Mouse (Mus musculus) midbrain, postnatal 0 days (tissue): ENCODE results near the gene Stard5. TPM values are rescaled to one million over a fixed set of nuclear protein-coding genes. Genes with fewer than 3 reads are reported as not detected.

ENCODE experiments used
- ATAC-seq: fragments of 200-750 bp; cut with Nextera tagmentation; 2 replicates; pipeline ENCODE4 v1.8.0; 2017; ENCODE audit warnings: moderate number of reproducible peaks, mild to moderate bottlenecking, moderate TSS enrichment, moderate library complexity; ENCODE audit not compliant: low FRiP score
- DNase-seq: peaks from one replicate; pipeline ENCODE4 v3.0.0-alpha.2; 2015; ENCODE audit warnings: low spot score
- H3K27ac ChIP-seq: fragments of 300-500 bp; sonication (generic); 2 replicates; pipeline ENCODE4 v1.5.1; 2014; ENCODE audit warnings: low read depth, mild to moderate bottlenecking, low read length, mixed read lengths
- H3K27me3 ChIP-seq: fragments of 300-500 bp; sonication (generic); 2 replicates; pipeline ENCODE4 v1.6.1; 2014; ENCODE audit warnings: low read length, control low read depth, mixed read lengths; ENCODE audit not compliant: insufficient read depth
- H3K36me3 ChIP-seq: fragments of 300-500 bp; sonication (generic); 2 replicates; pipeline ENCODE4 v1.6.1; 2014; ENCODE audit warnings: low read length, control low read depth, mixed read lengths; ENCODE audit not compliant: insufficient read depth
- H3K4me1 ChIP-seq: fragments of 300-500 bp; sonication (generic); 2 replicates; pipeline ENCODE4 v1.6.1; 2014; ENCODE audit warnings: mild to moderate bottlenecking, control low read depth, antibody characterized with exemption, low read length, mixed read lengths; ENCODE audit not compliant: insufficient read depth
- H3K4me2 ChIP-seq: fragments of 300-500 bp; sonication (generic); 2 replicates; pipeline ENCODE4 v1.6.1; 2014; ENCODE audit warnings: low read depth, mild to moderate bottlenecking, low read length, mixed read lengths; ENCODE audit not compliant: poor library complexity, severe bottlenecking
- H3K4me3 ChIP-seq: fragments of 300-500 bp; sonication (generic); 2 replicates; pipeline ENCODE4 v1.5.1; 2014; ENCODE audit warnings: low read depth, mild to moderate bottlenecking, low read length, moderate library complexity
- H3K9ac ChIP-seq: fragments of 300-500 bp; sonication (generic); replicated peaks from 2 replicates; pipeline ENCODE4 v1.6.1; 2014; ENCODE audit warnings: mild to moderate bottlenecking, low read length, moderate library complexity, mixed read lengths; ENCODE audit not compliant: poor library complexity, severe bottlenecking
- H3K9me3 ChIP-seq: fragments of 300-500 bp; sonication (generic); 2 replicates; pipeline ENCODE4 v1.6.1; 2016; ENCODE audit warnings: low read length, control low read depth
- CTCF ChIP-seq: IDR thresholded peaks from 2 replicates; pipeline ENCODE4 v1.5.1; 2016; ENCODE audit warnings: antibody characterized with exemption, mild to moderate bottlenecking
- WGBS: fragments of 180-500 bp; shearing (Covaris S2); extraction: QIAGEN DNeasy Blood & Tissue Kit; methylation state at CpG from one replicate; pipeline ENCODE4 v1.1.7; 2014; 5-methylcytosine and 5-hydroxymethylcytosine counted together
- polyA plus RNA-seq: library from polyadenylated mRNA; unstranded; fragments of >200 nt; fragmentation: Nextera tagmentation; extraction: Ambion mirVana; gene quantifications from 2 replicates; pipeline ENCODE4 v1.2.1, GENCODE M21; 2015
- total RNA-seq: library from RNA; depleted of rRNA; stranded (reverse); fragments of >200 nt; gene quantifications from 2 replicates; pipeline ENCODE4 v1.2.3, GENCODE M21; 2014

The Stard5 gene
- total and polyA plus RNA-seq, 2 experiments from 2014 or later = 4.3 to 6.8 TPM

GRCm38 (mm10) chr7:83599913-83600286, 31.9 kb upstream of the Stard5 start:
- H3K36me3 ChIP-seq = no peaks in the 10 kb centered on the region
- WGBS = 62% methylated on average over 8 of the region's 8 CpGs
- no peaks in the 10 kb centered on the region for H3K9me3 ChIP-seq
- H3K9ac ChIP-seq = no peak overlapping the region
- H3K27me3 ChIP-seq = 0 out of 2 replicates have a peak, but pooled peaks cover 3% of the 10 kb centered on the region
- no peak overlapping the region for H3K4me3 ChIP-seq
- no peak for DNase-seq
- no peaks in the 10 kb centered on the region for H3K4me1 ChIP-seq
- TF ChIP-seq CTCF = peak; percentile 58
- no peak for ATAC-seq
- no peak overlapping the region for H3K27ac ChIP-seq
- no peak overlapping the region for H3K4me2 ChIP-seq

GRCm38 (mm10) chr7:83604180-83604944, 27.4 kb upstream of the Stard5 start:
- Histone ChIP-seq H3K9ac (no peak overlapping the region), H3K4me1 (no peaks in the 10 kb centered on the region), H3K27ac (no peak overlapping the region), H3K4me2 (no peak overlapping the region), H3K36me3 (no peaks in the 10 kb centered on the region), H3K9me3 (no peaks in the 10 kb centered on the region), H3K27me3 (0 out of 2 replicates have a peak, but pooled peaks cover under 1% of the 10 kb centered on the region), H3K4me3 (no peak overlapping the region)
- 91% methylated on average over 7 of the region's 7 CpGs for WGBS
- no peak for TF ChIP-seq CTCF
- DNase-seq = no peak
- no peak for ATAC-seq

- Histone ChIP-seq H3K9ac (no peak overlapping the region), H3K27ac (no peak overlapping the region), H3K4me1 (no peaks in the 10 kb centered on the region), H3K27me3 (no peaks in the 10 kb centered on the region), H3K4me3 (no peak overlapping the region), H3K9me3 (no peaks in the 10 kb centered on the region), H3K4me2 (no peak overlapping the region), H3K36me3 (no peaks in the 10 kb centered on the region)
- no peak for TF ChIP-seq CTCF
- DNase-seq (no peak), ATAC-seq (no peak)
- WGBS = 98% methylated on average over 2 of the region's 2 CpGs
Measured at GRCm38 (mm10) chr7:83606796-83607195, 25.0 kb upstream of the Stard5 start.

- H3K27me3 ChIP-seq = no peaks in the 10 kb centered on the region
- WGBS = 98% methylated on average over 4 of the region's 4 CpGs
- no peak overlapping the region for H3K27ac ChIP-seq
- H3K36me3 ChIP-seq = no peaks in the 10 kb centered on the region
- no peak for TF ChIP-seq CTCF
- H3K4me3 ChIP-seq = no peak overlapping the region
- no peak overlapping the region for H3K9ac ChIP-seq
- H3K9me3 ChIP-seq = no peaks in the 10 kb centered on the region
- no peak for DNase-seq
- no peak for ATAC-seq
- H3K4me1 ChIP-seq = no peaks in the 10 kb centered on the region
- no peak overlapping the region for H3K4me2 ChIP-seq
Measured at GRCm38 (mm10) chr7:83609891-83610290, 21.9 kb upstream of the Stard5 start.

GRCm38 (mm10) chr7:83611886-83612285, 19.9 kb upstream of the Stard5 start:
- no peaks in the 10 kb centered on the region for H3K9me3 ChIP-seq
- H3K4me1 ChIP-seq = no peaks in the 10 kb centered on the region
- 94% methylated on average over 1 of the region's 1 CpGs for WGBS
- DNase-seq (no peak), ATAC-seq (no peak)
- no peaks in the 10 kb centered on the region for H3K27me3 ChIP-seq
- H3K27ac ChIP-seq = no peak overlapping the region
- H3K4me3 ChIP-seq = no peak overlapping the region
- no peaks in the 10 kb centered on the region for H3K36me3 ChIP-seq
- no peak overlapping the region for H3K4me2 ChIP-seq
- no peak for TF ChIP-seq CTCF
- H3K9ac ChIP-seq = no peak overlapping the region

- no peak for TF ChIP-seq CTCF
- no peak overlapping the region for H3K4me3 ChIP-seq
- H3K4me1 ChIP-seq = no peaks in the 10 kb centered on the region
- 93% methylated on average over 3 of the region's 3 CpGs for WGBS
- ATAC-seq (no peak), DNase-seq (no peak)
- no peak overlapping the region for H3K9ac ChIP-seq
- no peak overlapping the region for H3K4me2 ChIP-seq
- no peak overlapping the region for H3K27ac ChIP-seq
- no peaks in the 10 kb centered on the region for H3K9me3 ChIP-seq
- H3K27me3 ChIP-seq = no peaks in the 10 kb centered on the region
- H3K36me3 ChIP-seq = no peaks in the 10 kb centered on the region
Measured at GRCm38 (mm10) chr7:83615272-83615671, 16.5 kb upstream of the Stard5 start.
